In the genomic region with DNA sequence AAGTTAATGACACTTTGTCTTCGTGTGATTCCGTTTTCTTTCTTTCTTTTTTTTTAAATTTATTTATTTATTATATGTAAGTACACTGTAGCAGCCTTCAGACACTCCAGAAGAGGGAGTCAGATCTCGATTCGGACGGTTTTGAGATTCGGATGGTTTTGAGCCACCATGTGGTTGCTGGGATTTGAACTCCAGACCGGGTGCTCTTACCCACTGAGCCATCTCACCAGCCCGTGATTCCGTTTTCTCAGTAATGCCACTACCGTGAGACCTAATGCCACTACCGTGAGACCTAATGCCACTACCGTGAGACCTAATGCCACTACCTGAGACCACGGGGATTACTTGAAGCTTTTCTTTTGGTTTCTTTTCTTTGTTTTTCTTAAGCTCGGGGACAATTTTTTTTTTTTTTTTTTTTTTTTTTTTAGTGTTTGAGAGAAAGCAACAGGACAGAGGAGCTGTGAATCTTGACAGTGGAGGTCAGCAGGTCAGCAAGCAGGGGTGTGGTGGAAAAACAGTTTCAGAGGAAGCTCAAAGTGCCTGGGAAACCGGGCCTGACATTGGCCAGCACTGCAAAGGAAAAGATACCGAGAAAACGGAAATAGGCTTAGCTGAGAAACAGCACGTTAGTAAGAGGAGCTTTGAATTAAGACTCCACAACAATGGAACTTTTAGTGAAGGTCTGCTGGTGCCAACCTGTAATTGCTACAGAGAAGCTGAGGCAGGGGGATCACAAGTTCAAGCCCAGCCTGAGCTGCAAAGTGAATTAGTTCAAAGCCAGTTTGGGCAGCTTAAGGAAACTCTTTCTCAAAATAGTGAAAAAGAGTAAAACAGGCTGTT, we compare ENCODE assay signal across 17 mouse cellular contexts. TPM values are rescaled to one million over a fixed set of nuclear protein-coding genes. Genes with fewer than 3 reads are reported as not detected.
A peak's percentile ranks its signal among the peaks of the same experiment; 100 is the strongest.
DNase-seq lines count a peak whose midpoint lies in the region; ATAC-seq and TF ChIP-seq lines count a peak whose summit lies in the region.
"Had no signal": no experiment of that assay in that cellular context is flagged by ENCODE, and none has a peak within 500 bp of the region (broad histone marks: within the 10 kb centered on the region; RNA-seq: fewer than 3 reads in every experiment).

No protein-coding gene starts in this region.

- WGBS in heart, embryonic 10.5 days, result 74% methylated on average over 18 of the region's 18 CpGs
- WGBS in kidney, embryonic 15.5 days, result 76% methylated on average over 18 of the region's 18 CpGs
- WGBS in heart, postnatal 0 days, result 72% methylated on average over 18 of the region's 18 CpGs

- H3K27me3 ChIP-seq in heart, embryonic 10.5 days (ENCODE audit: insufficient read depth, poor library complexity, severe bottlenecking), result no peaks in the 10 kb centered on the region
- H3K27me3 ChIP-seq in kidney, embryonic 15.5 days, result no peaks in the 10 kb centered on the region
- H3K27me3 ChIP-seq in heart, postnatal 0 days (ENCODE audit: control insufficient read depth, insufficient read depth, low read length), result no peaks in the 10 kb centered on the region
- H3K27me3 ChIP-seq: hindbrain, embryonic 15.5 days; neural tube, embryonic 13.5 days had no signal

- no peak overlapping the region for H3K4me2 ChIP-seq in kidney, embryonic 15.5 days
- no peak overlapping the region for H3K4me2 ChIP-seq in heart, postnatal 0 days (ENCODE audit: low read depth, low read length)
- H3K4me2 ChIP-seq: hindbrain, embryonic 15.5 days; neural tube, embryonic 13.5 days had no signal

- H3K4me3 ChIP-seq in heart, embryonic 10.5 days, result no peak overlapping the region
- H3K4me3 ChIP-seq in kidney, embryonic 15.5 days (replicated peaks), result no peak overlapping the region
- H3K4me3 ChIP-seq in heart, postnatal 0 days (ENCODE audit: low read depth, low read length), result no peak overlapping the region
- H3K4me3 ChIP-seq: hindbrain, embryonic 15.5 days; neural tube, embryonic 13.5 days had no signal

- H3K36me3 ChIP-seq in heart, embryonic 10.5 days, result no peaks in the 10 kb centered on the region
- H3K36me3 ChIP-seq in kidney, embryonic 15.5 days, result no peaks in the 10 kb centered on the region
- H3K36me3 ChIP-seq in heart, postnatal 0 days (replicated peaks; ENCODE audit: control insufficient read depth, insufficient read depth, low read length), result no peaks in the 10 kb centered on the region
- H3K36me3 ChIP-seq: hindbrain, embryonic 15.5 days; neural tube, embryonic 13.5 days had no signal

- H3K9me3 ChIP-seq in heart, embryonic 10.5 days, result no peaks in the 10 kb centered on the region
- no peaks in the 10 kb centered on the region for H3K9me3 ChIP-seq in kidney, embryonic 15.5 days (replicated peaks)
- no peaks in the 10 kb centered on the region for H3K9me3 ChIP-seq in heart, postnatal 0 days (replicated peaks; ENCODE audit: control insufficient read depth, low read length)
- H3K9me3 ChIP-seq: hindbrain, embryonic 15.5 days; neural tube, embryonic 13.5 days had no signal

- peak overlapping the region; percentile 69; the same call in 1 of the 2 replicates for H3K27ac ChIP-seq in heart, embryonic 10.5 days
- no peak overlapping the region for H3K27ac ChIP-seq in kidney, embryonic 15.5 days
- H3K27ac ChIP-seq in heart, postnatal 0 days (ENCODE audit: low read depth), result peak overlapping the region; percentile 34; the same call in 1 of the 2 replicates
- H3K27ac ChIP-seq: hindbrain, embryonic 15.5 days; liver, embryonic 14.5 days; neural tube, embryonic 13.5 days had no signal

- no peak overlapping the region for H3K9ac ChIP-seq in kidney, embryonic 15.5 days
- no peak overlapping the region for H3K9ac ChIP-seq in heart, postnatal 0 days (replicated peaks; ENCODE audit: low read depth, low read length)
- H3K9ac ChIP-seq: hindbrain, embryonic 15.5 days; liver, embryonic 14.5 days; neural tube, embryonic 13.5 days had no signal

- no peak for TF ChIP-seq EP300 in heart, postnatal 0 days (IDR thresholded peaks at IDR 0.05; ENCODE audit: low read depth)

- DNase-seq in heart, embryonic 10.5 days (ENCODE audit: low spot score), result no peak
- no peak for DNase-seq in heart, adult 8-10 months (ENCODE audit: low spot score)
- DNase-seq in kidney, postnatal 14 days, result peak; percentile 20
- peak; percentile 28 for DNase-seq in heart, postnatal 0 days (ENCODE audit: low spot score)
- peak; percentile 24 for DNase-seq in yolk sac, embryonic 10.5 days (ENCODE audit: low spot score)
- DNase-seq in urinary bladder, adult 18-20 months (ENCODE audit: low spot score in 2 of 2), result no peak
- DNase-seq in lung, adult 18-20 months, result no peak
- DNase-seq: adrenal gland, postnatal 10 days; cerebellum, adult 11-12 months; cerebellum, postnatal 36 days; kidney, adult 8-10 months; lung, postnatal 14 days had no signal

- no peak for TF ChIP-seq CTCF in heart, postnatal 0 days (IDR thresholded peaks at IDR 0.05; ENCODE audit: low read depth)

- no peak for ATAC-seq in kidney, embryonic 15.5 days (replicated peaks; ENCODE audit: low FRiP score)
- ATAC-seq in heart, postnatal 0 days (ENCODE audit: insufficient read depth, low read depth), result peak; percentile 53; the same call in 1 of the 2 replicates
- ATAC-seq: forebrain, embryonic 14.5 days had no signal

- H3K4me1 ChIP-seq in heart, embryonic 10.5 days, result peaks cover 3% of the 10 kb centered on the region; the same call in 1 of the 2 replicates
- no peaks in the 10 kb centered on the region for H3K4me1 ChIP-seq in kidney, embryonic 15.5 days
- no peaks in the 10 kb centered on the region for H3K4me1 ChIP-seq in heart, postnatal 0 days (ENCODE audit: control insufficient read depth, insufficient read depth)
- H3K4me1 ChIP-seq: hindbrain, embryonic 15.5 days; neural tube, embryonic 13.5 days had no signal

RNA-seq across cellular contexts. Expression of a gene that starts 19.2 kb away (rescaled TPM):
- 53.6 and 69.2 TPM in 2 replicates for polyA plus RNA-seq in heart, embryonic 10.5 days (2016; fragmentation: Nextera tagmentation; extraction: Ambion mirVana)
- 10 to 100 TPM; 53.1 to 64.7 (median 62.6) TPM for total RNA-seq in heart, adult 8-10 months (2022)
- 66.8 and 70.1 TPM in 2 replicates for polyA plus RNA-seq in kidney, embryonic 15.5 days (2015; fragmentation: Nextera tagmentation; extraction: Ambion mirVana)
- 57.9 and 91.3 TPM in 2 replicates for total RNA-seq in heart, postnatal 0 days (2014; rRNA removed; ENCODE audit: low replicate concordance)
- 13.2 and 15.4 TPM in 2 replicates for polyA plus RNA-seq in heart, postnatal 0 days (2015; fragmentation: Nextera tagmentation; extraction: Ambion mirVana)

RNA-seq across cellular contexts. Expression of a gene that starts 46.0 kb away (rescaled TPM):
- polyA plus RNA-seq in heart, embryonic 10.5 days (2016; fragmentation: Nextera tagmentation; extraction: Ambion mirVana), result 31.6 and 33.1 TPM in 2 replicates
- 10 to 100 TPM in 3 of 4 experiments, 1 to 10 TPM in 1; 10.0 to 14.4 (median 10.6) TPM for total RNA-seq in heart, adult 8-10 months (2022)
- polyA plus RNA-seq in kidney, embryonic 15.5 days (2015; fragmentation: Nextera tagmentation; extraction: Ambion mirVana), result 26.0 and 26.5 TPM in 2 replicates
- total RNA-seq in heart, postnatal 0 days (2014; rRNA removed; ENCODE audit: low replicate concordance), result 10.5 and 18.6 TPM in 2 replicates
- polyA plus RNA-seq in heart, postnatal 0 days (2015; fragmentation: Nextera tagmentation; extraction: Ambion mirVana), result 6.0 and 8.0 TPM in 2 replicates

Comparison
In these comparisons a context has a peak if more than half of its experiments do, and no peak if none do; other contexts are left out.
1. DNase-seq: peak in kidney, postnatal 14 days (single experiment), heart, postnatal 0 days (single experiment) and yolk sac, embryonic 10.5 days (single experiment); none in heart, embryonic 10.5 days (single experiment), heart, adult 8-10 months (single experiment), urinary bladder, adult 18-20 months (0 of 2) and lung, adult 18-20 months (0 of 2).